Mouse (Mus musculus) heart, postnatal 0 days (tissue): Measurements from ENCODE around the gene Znrf2. TPM values are rescaled to one million over a fixed set of nuclear protein-coding genes. Genes with fewer than 3 reads are reported as not detected.

Experiments
- ATAC-seq: fragments of 200-750 bp; cut with Nextera tagmentation; 2 replicates; pipeline ENCODE4 v1.8.0; 2017; ENCODE audit warnings: low read depth, moderate number of reproducible peaks, moderate library complexity; ENCODE audit not compliant: insufficient read depth
- DNase-seq: peaks from one replicate; pipeline ENCODE4 v3.0.0-alpha.2; 2016; ENCODE audit warnings: low spot score
- H3K27ac ChIP-seq: fragments of 300-500 bp; sonication (generic); 2 replicates; pipeline ENCODE4 v1.5.1; 2014; ENCODE audit warnings: low read depth, mild to moderate bottlenecking
- H3K27me3 ChIP-seq: fragments of 300-500 bp; sonication (generic); 2 replicates; pipeline ENCODE4 v1.6.1; 2014; ENCODE audit warnings: low read length, mixed read lengths; ENCODE audit not compliant: control insufficient read depth, insufficient read depth
- H3K36me3 ChIP-seq: fragments of 300-500 bp; sonication (generic); replicated peaks from 2 replicates; pipeline ENCODE4 v1.6.1; 2014; ENCODE audit warnings: low read length, mixed read lengths; ENCODE audit not compliant: control insufficient read depth, insufficient read depth
- H3K4me1 ChIP-seq: fragments of 300-500 bp; sonication (generic); 2 replicates; pipeline ENCODE4 v1.6.1; 2014; ENCODE audit warnings: antibody characterized with exemption; ENCODE audit not compliant: control insufficient read depth, insufficient read depth
- H3K4me2 ChIP-seq: fragments of 300-500 bp; sonication (generic); 2 replicates; pipeline ENCODE4 v1.6.1; 2014; ENCODE audit warnings: low read depth, mild to moderate bottlenecking, low read length, moderate library complexity
- H3K4me3 ChIP-seq: fragments of 300-500 bp; sonication (generic); 2 replicates; pipeline ENCODE4 v1.5.1; 2014; ENCODE audit warnings: low read depth, low read length
- H3K9ac ChIP-seq: fragments of 300-500 bp; sonication (generic); replicated peaks from 2 replicates; pipeline ENCODE4 v1.6.1; 2014; ENCODE audit warnings: low read depth, low read length, mixed read lengths
- H3K9me3 ChIP-seq: fragments of 300-500 bp; sonication (generic); replicated peaks from 2 replicates; pipeline ENCODE4 v1.6.1; 2016; ENCODE audit warnings: low read length; ENCODE audit not compliant: control insufficient read depth
- CTCF ChIP-seq: IDR thresholded peaks from 2 replicates; pipeline ENCODE4 v1.5.1; 2016; ENCODE audit warnings: antibody characterized with exemption, control low read depth, low read depth
- EP300 ChIP-seq: IDR thresholded peaks from 2 replicates; pipeline ENCODE4 v1.6.1; 2016; ENCODE audit warnings: antibody characterized with exemption, low read depth
- WGBS: fragments of 180-500 bp; shearing (Covaris S2); extraction: QIAGEN DNeasy Blood & Tissue Kit; methylation state at CpG from one replicate; pipeline ENCODE4 v1.1.7; 2014; 5-methylcytosine and 5-hydroxymethylcytosine counted together
- polyA plus RNA-seq: library from polyadenylated mRNA; unstranded; fragments of >200 nt; fragmentation: Nextera tagmentation; extraction: Ambion mirVana; gene quantifications from 2 replicates; pipeline ENCODE4 v1.2.1, GENCODE M21; 2015
- total RNA-seq: library from RNA; depleted of rRNA; stranded (reverse); fragments of >200 nt; gene quantifications from 2 replicates; pipeline ENCODE4 v1.2.3, GENCODE M21; 2014; ENCODE audit warnings: low replicate concordance

The Znrf2 gene
- total and polyA plus RNA-seq, 2 experiments from 2014 or later: 4.3 to 7.1 TPM

- Histone ChIP-seq H3K4me2 (no peak overlapping the region), H3K36me3 (0 out of 2 replicates have a peak, but pooled peaks cover 5% of the 10 kb centered on the region), H3K27ac (no peak overlapping the region), H3K9ac (no peak overlapping the region), H3K27me3 (no peaks in the 10 kb centered on the region), H3K4me3 (no peak overlapping the region), H3K9me3 (peaks cover 6% of the 10 kb centered on the region; the same call in 1 of the 2 replicates), H3K4me1 (no peaks in the 10 kb centered on the region)
- DNase-seq (no peak), ATAC-seq (no peak)
- no peak for TF ChIP-seq EP300
- no peak for TF ChIP-seq CTCF
Measured at GRCm38 (mm10) chr6:54836666-54837065, 19.9 kb downstream of the Znrf2 start.

- no peaks in the 10 kb centered on the region for H3K27me3 ChIP-seq
- H3K4me3 ChIP-seq: no peak overlapping the region
- no peak overlapping the region for H3K27ac ChIP-seq
- TF ChIP-seq CTCF: no peak
- no peak overlapping the region for H3K4me2 ChIP-seq
- H3K36me3 ChIP-seq: 0 out of 2 replicates have a peak, but pooled peaks cover 5% of the 10 kb centered on the region
- ATAC-seq (no peak), DNase-seq (peak; percentile 1)
- H3K4me1 ChIP-seq: no peaks in the 10 kb centered on the region
- H3K9ac ChIP-seq: no peak overlapping the region
- H3K9me3 ChIP-seq: peaks cover 6% of the 10 kb centered on the region; the same call in 1 of the 2 replicates
Measured at GRCm38 (mm10) chr6:54841399-54841798, 24.7 kb downstream of the Znrf2 start.

- Histone ChIP-seq H3K27ac (no peak overlapping the region), H3K4me2 (no peak overlapping the region), H3K36me3 (0 out of 2 replicates have a peak, but pooled peaks cover 5% of the 10 kb centered on the region), H3K4me1 (no peaks in the 10 kb centered on the region), H3K9ac (no peak overlapping the region), H3K9me3 (peaks cover 6% of the 10 kb centered on the region; the same call in 1 of the 2 replicates), H3K4me3 (no peak overlapping the region), H3K27me3 (no peaks in the 10 kb centered on the region)
- DNase-seq (peak; percentile 4), ATAC-seq (no peak)
- TF ChIP-seq EP300 (no peak), CTCF (no peak)
- WGBS: 53% methylated on average over 1 of the region's 1 CpGs
Measured at GRCm38 (mm10) chr6:54842041-54842440, 25.3 kb downstream of the Znrf2 start.

- ATAC-seq (no peak), DNase-seq (no peak)
- H3K4me1 ChIP-seq: peaks cover 35% of the 10 kb centered on the region
- peak overlapping the region; percentile 6; the same call in 1 of the 2 replicates for H3K27ac ChIP-seq
- H3K9ac ChIP-seq: no peak overlapping the region
- H3K27me3 ChIP-seq: no peaks in the 10 kb centered on the region
- no peaks in the 10 kb centered on the region for H3K36me3 ChIP-seq
- H3K4me2 ChIP-seq: no peak overlapping the region
- H3K9me3 ChIP-seq: no peaks in the 10 kb centered on the region
- TF ChIP-seq EP300 (no peak), CTCF (no peak)
- 74% methylated on average over 3 of the region's 3 CpGs for WGBS
- no peak overlapping the region for H3K4me3 ChIP-seq
Measured at GRCm38 (mm10) chr6:54848546-54848945, 31.8 kb downstream of the Znrf2 start.

- H3K4me1 ChIP-seq: peaks cover 35% of the 10 kb centered on the region
- no peak overlapping the region for H3K4me2 ChIP-seq
- no peak overlapping the region for H3K4me3 ChIP-seq
- H3K27me3 ChIP-seq: no peaks in the 10 kb centered on the region
- peak overlapping the region; percentile 77 for H3K27ac ChIP-seq
- 38% methylated on average over 4 of the region's 4 CpGs for WGBS
- DNase-seq: no peak
- H3K9ac ChIP-seq: no peak overlapping the region
- no peaks in the 10 kb centered on the region for H3K36me3 ChIP-seq
- H3K9me3 ChIP-seq: no peaks in the 10 kb centered on the region
- TF ChIP-seq EP300 (no peak), CTCF (no peak)
- peak; percentile 41; the same call in 1 of the 2 replicates for ATAC-seq
Measured at GRCm38 (mm10) chr6:54849179-54850156, 32.8 kb downstream of the Znrf2 start.
